Mouse (Mus musculus) CD4-positive, CD25-positive, alpha-beta regulatory T cell, adult 4 months (primary cell): Measurements from ENCODE around the gene Mapk3. TPM values are rescaled to one million over a fixed set of nuclear protein-coding genes. Genes with fewer than 3 reads are reported as not detected.
A peak's percentile ranks its signal among the peaks of the same experiment; 100 is the strongest.

ENCODE experiments used
- ATAC-seq: one replicate; pipeline ENCODE4 v1.8.0; 2017
- polyA plus RNA-seq, 2 experiments: library from polyadenylated mRNA; unstranded; fragments of 100-300 nt; shearing (Covaris generic); gene quantifications; one replicate each; pipeline ENCODE4 v1.2.1; 2017

Gene Mapk3
- polyA plus RNA-seq, 2 experiments from 2014 or later: 16.9 to 17.8 TPM

DNA sequence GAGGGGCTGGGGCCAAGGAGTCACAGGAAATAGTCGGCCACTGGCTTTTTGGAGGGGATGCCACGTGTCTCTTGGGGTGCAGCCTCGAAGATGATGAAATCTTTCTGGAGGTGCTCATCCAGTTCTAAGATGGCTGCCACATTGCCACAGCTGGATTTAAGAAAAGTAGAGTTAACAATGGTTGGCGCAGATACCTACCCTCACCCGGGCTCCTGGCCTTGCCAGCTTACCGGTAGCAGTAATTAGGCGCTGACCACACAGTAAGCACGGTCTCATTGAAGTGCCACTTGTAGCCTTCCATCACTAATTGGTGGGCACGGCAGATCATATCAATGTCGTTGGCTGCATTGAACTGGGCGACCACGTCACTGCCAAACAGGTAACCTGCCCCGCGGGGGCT is 26.7 kb downstream of the Mapk3 start:
- no peak for ATAC-seq

DNA sequence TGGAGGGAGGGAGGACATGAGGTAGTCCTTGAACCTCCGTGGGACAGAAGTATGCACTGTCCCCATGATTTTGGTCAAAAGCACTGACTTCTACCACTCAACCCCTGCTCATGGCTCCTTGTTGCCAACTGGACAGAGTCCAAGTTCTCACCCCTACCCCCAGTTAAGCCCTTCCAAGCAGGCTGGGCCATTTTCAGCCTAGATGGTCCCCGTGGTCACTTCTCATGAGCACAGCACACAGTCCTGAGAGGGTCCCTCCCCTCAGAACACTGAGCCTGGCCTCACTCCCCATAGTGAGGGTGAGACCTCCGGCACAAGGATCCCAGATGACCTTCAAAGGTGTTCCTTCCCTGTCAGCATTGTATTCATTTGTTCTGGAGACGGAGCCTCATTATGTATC is 29.7 kb downstream of the Mapk3 start:
- no peak for ATAC-seq

DNA sequence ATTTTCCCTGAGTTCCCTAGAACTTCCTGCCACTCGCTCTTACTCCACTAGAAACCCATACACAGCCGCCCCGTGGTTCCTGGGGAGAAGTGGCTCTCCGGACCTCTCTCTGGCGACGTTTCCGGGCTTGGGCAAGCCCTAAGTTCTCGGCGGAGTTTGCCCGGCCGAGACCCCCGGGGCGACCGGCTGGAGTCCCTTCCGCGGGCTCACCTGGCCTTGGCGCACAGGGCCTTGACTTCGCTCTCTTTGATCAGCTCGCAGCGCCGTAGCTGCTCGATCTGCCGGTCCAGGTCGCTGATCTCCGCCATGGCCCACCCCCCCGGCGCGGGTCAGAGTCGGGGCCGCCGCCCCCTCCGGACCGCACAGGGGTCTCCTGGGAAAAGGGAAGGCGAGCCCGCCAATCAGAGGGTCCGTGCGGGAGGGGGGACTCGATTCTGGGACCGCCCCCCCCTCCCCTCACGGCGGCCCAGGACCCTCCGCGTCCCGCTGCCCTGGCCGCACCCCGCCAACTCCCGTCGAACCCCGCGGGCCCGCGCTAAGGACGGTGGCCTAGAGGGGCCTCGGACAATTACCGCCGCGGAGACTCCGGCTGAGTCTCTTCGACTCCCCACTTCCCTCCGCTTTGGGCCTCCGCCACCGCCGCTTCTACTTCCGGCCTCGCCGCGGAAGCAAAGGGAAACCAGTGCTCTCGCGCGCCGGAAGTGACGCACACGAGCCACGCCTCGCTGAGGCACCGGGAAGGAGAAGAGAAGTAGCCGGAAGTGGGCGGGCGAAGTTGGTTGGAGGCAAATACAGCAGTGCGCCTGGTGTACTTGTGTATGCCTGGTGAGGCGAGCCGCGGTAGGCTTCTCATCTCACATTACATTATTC is 32.7 kb downstream of the Mapk3 start, which contains the start of gene Ppp4c:
Gene Ppp4c (minus strand): TSS at position 646 of the 870 bp plus-strand sequence.
- ATAC-seq: peak; percentile 91

DNA sequence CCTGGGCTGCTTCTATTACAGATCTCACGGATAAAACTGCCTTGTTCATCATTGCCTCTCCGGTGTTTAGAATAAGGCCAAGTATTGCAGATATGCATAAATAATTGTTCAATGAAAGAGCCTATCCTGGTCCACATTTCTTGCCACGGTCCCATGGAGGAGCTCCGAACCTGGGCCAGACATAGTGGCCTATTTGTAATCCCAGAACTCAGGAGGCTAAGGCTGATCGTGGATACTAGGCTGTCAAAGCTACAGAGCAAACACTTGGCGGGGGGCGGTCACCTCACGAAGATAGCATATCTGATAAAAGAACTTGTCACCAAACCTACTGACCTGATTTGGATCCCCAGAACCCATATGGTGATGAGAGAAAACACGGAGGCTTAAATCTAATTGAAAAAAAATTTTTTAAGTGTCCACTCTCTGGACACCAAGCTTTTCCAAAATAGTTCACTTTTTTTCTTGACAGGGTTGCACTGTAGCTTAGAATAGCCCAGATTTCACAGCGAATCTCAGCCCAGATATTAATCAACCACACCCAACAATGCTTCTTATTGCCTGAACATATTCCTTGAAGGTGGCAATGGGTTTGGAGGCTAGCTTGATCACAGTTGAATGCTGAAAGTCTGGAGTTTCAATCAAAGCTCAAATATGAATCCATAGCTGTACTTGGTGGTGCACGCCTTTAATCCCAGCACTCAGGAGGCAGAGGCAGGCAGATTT is 33.5 kb downstream of the Mapk3 start:
- ATAC-seq: no peak

DNA sequence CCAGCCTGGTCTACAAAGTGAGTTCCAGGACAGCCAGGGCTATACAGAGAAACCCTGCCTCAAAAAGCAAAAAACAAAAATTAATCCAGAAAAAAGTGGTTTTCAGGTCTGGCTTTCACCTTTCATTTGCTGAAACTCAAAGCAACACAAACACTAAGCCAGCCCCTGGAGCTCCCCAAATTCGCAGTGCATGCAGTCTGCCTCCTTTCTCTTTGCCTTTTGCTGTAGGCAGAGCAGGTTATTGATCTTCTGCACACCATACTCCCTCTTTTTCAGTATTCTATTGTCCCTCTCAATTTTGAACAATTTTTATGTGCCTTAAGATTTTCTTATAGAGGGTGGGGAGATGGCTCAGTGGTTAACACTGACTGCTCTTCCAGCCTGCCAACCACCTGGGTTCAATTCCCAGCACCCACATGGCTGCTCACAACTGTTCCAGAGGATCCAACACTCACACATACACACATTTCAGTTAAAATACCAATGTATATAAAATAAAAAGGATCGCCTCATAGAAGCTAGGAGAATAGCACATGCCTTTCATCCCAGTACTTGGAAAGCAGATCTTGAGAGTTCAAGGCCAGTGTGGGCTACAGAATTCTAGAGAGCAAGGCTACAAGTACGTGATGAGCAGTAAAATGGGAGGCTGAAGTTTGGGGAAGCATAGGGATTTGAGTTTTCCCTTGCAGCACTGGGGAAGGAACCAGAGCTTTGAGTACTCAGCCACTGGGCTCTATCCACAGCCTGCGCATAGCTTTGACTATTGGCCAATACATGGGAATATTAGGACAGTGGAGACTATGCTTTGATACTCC is 34.3 kb downstream of the Mapk3 start:
- ATAC-seq: no peak

DNA sequence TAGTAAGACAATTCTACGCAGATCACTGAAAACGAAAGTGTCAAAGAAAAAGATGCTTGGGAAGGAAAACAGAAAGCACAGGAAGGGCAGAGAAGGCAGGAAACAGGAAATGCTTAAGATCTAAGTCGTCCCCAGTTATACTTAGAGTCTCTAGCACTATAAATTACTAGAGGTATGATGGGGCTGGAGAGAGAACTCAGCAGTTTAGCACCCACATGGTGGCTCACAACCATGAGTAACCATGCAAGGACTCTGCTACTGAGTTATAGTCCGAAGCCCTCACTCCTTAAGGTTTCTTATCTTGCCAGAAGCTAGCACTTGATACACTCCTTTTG is 34.8 kb downstream of the Mapk3 start:
- ATAC-seq: peak; percentile 33

DNA sequence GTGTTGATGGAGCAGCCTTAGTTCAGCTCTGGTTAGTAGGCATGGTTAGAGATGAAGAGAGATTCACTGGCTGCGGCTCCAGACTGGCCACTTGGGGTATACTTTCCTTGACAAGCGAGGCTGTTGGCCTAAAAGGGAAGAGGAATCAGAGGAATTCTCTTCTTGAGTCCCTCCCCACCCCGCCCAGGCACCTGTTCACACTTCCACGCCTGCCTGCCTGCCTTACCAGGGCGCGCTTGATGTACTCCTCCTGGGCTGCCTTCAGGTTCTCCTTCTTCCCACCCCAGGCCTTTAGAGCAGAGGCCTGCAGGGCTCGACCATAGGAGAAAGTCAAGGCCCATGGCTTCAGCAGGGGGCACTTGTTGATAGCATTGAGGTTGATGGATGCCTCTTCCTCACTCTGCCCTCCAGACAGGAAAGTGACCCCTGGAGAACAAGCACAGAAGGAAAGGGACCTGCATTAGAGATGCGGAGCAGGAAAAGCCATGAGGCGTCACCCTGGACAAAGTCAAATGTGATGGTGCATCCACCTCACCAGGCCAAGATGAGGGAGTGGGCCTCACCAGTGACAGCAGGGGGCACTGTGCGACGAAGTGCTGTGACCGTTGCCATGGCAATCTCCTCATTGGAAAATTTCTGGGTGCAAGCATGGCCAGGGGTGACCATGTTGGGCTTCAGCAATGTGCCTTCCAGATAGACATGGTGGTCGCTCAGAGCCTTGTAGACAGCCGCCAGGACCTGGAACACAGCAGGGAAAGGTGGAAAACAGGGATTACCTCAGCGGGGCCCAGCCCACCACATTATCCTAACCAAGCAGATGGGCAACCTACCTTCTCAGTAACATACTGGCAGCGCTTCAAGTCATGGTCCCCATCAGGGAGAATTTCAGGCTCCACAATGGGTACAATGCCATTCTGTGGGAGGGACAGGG is 36.3 kb downstream of the Mapk3 start:
- ATAC-seq: no peak

DNA sequence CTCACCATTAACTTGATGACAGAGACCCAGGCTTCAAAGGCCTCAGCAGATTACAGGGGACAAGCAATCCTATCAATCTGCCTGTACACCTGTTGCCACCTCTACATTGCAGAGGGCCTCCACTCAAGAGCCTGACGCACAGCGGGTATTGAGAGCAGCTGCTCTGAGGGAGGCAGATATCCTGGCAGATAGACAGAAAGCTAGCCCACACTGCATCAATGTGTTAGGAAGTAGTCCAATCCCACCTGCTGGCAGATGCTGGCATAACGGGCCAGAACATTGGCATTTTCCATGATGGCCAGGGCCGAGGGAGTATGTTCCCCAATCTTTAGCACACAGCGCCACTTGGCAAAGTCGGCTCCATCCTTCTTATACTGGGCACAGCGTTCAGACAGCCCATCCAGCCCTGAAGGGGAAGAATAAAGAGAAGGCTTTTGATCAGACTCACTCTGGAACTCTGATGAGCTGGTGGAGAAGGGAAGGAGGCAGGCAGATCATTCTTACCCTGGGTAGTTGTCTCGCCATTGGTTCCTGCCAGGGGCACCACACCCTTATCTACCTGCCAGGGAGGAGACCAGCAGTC is 37.0 kb downstream of the Mapk3 start:
- no peak for ATAC-seq

DNA sequence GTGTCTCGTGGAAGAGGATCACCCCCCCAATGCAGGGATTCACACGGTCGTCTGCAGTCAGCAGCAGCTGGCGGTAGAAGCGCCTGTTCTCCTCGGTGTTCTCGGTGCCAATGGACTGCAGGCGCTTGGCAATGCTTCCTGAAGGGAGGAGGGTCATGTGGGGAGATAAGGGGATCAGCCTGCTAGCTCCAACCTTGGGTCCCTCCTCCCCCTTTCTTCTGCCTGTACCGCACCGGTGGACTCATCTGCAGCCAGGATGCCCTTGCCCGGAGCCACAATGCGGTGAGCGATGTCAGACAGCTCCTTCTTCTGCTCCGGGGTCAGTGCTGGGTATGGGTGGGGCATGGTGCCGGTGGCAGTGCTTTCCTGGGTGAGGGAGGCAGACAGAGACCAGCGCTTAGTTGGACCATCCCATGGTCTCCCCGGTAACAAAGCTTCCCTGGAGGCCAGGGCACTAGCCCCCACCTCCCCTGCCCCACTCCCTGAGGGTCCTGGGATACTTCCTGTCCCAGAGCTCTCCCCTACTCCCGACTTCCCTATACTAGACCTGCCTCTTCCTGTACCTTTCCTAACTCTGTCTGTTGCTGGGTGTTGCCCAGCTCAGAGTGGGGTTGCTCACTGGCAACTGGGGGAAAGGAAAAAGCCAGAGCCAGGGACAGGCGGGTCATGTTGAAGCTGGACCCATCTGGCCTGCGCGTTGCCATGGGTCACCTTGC is 38.2 kb downstream of the Mapk3 start, which contains the start of gene Fam57b:
Gene Fam57b (plus strand): TSS at position 258 of the 716 bp plus-strand sequence.
- no peak for ATAC-seq

DNA sequence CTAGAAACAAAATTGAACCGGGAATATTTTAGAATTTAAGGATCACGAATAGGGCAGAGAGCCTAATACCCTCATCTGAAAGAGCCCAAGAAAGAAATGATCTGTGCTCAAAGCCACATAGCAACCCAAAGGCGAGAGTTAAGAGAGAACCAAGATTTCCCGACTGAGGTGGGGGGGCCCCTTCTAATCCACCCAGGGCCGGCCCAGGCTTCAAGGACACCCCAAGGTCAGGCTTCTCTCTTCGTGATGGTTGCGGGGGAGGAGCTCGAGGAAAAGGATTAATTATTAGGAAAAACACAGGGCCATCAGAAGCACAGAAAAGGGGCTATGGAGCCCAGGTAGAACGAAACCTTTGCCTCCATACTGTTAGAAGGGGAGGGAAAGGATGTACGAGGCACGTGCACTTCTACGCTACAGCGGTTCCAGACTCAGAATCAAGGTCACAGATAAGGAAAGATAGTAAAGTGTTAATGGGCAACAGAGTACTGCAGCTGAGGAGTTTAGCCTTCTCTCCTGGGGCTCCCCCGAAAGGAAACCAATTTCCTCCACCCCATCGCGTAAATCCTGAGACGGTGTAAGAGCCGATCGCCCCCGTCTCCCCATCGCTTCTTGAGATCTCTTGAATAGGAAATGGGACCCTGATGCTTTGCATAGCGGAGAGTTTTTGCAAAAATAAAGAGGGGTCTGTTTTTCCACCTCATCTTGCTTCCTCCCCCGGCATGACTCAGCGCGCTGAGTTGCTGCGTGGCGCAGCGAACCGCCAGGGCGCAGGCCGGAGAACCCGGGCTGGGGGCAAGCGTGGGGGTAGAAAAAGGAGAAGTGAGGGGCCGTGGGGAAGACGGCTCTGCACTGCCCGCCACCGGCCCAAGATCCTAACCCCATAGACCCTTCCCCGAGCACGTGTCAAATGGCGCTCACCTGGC is 39.0 kb downstream of the Mapk3 start:
- peak; percentile 19 for ATAC-seq

DNA sequence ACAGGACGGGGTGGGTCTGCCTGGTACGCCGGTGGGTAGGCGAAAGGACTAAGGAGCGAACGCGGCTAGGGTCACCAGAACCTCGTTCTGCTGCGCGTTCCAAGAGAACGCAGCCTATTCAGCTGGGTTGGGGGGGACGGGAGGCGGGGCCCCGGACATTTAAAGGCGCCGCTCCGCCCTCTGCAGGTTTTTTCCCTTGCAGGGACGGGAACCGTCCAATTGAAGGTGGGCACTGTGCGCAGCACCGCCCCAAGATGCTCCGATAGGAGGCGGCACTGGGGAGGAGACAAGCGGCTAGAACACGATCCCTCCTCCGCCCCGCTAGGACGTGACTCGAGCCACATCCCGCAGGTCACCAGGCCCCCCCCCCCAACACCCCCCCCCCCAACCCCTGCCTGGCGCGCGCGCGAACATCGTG is 39.7 kb downstream of the Mapk3 start:
- peak; percentile 88 for ATAC-seq

DNA sequence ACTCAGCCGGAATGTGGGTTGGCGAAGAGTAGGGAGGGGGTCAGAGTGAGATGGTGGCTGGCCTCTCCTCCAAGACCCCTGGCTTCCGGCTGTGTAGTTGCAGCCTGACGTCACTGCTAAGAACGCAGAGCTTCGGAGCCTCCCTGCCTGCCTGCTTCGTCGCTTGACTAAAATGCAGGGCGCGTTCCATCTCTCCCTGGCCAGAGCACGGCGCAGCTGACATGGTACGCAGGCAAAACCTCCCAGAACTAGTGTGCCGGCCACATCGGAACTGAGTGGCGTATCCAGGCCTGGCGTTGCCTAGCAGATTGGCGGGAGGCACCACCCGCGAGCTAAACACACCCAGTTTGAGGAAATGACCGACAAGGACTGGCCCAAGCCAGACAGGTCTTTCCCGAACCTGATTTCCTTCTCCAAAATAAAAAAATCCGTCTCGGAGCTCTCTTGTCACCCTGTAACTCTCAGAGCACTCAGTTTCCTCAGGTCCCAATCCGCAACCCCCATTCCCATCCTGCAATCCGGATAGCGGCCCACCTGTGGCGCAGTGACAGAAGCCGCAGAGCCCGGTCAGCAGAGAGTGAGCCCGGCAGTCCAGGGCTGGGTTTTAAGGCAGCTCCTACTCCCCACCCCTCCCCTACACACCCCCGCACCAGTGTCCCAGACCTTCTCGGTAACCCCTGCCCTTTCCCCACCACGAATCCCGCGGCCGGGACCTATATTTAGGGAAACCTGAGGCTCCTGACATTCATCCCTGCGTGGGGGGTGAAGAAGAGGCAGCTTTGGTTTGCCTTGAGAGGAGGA is 40.3 kb downstream of the Mapk3 start:
- ATAC-seq: peak; percentile 74

DNA sequence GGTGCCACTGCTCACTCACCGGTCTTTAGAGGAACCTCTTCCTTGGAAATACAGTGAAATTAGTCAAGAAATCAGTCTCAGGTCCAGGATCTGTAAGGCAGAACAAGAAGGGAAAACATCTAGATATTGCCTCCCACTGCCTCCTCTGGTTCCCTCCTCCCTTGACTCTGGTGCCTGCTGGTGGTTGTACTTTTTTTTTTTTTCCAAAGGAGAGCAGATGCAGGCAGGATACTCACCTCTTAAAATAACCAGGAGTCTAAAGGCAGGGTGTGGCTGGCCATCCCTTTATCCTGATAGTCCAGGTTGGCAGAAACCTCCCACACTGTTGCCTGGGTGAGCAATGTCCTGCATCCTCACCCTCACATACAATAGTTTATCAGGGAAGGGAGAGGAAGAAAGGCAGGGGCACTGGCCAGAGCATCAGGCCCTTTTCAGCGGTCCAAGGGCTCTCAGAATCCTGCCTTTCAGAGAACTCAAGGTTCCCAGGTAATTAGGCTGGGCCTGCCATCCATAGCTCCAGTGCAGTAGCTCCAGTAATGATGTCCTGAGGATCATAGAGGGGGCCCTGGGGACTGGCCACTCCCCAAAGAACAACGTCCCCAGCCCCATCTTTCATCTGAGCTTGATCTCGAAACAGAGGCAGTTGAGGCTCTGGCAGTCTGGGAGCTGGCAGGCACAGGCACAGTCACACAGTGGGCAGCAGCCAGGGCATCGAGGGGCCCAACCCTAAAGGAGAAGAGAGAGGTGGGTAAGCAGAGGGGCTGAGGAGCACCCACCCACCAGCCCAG is 41.1 kb downstream of the Mapk3 start:
- ATAC-seq: no peak

DNA sequence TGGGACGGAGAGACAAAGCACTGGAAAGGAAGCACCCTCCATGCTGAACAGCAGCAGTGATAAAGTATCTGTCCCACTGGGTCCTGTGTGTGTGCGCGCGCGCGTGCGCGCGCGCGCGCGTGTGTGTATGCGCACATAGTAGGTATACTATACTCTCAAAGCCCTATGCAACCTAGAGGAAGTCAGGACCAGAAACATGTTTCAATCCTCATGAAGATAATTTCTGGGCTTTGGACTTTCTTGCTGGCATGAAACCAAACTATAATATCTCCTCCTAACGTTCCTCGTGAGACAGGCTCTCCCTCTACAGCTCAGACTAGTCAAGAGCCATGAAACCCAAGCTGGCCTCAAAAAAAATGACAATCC is 41.6 kb downstream of the Mapk3 start:
- ATAC-seq: no peak

DNA sequence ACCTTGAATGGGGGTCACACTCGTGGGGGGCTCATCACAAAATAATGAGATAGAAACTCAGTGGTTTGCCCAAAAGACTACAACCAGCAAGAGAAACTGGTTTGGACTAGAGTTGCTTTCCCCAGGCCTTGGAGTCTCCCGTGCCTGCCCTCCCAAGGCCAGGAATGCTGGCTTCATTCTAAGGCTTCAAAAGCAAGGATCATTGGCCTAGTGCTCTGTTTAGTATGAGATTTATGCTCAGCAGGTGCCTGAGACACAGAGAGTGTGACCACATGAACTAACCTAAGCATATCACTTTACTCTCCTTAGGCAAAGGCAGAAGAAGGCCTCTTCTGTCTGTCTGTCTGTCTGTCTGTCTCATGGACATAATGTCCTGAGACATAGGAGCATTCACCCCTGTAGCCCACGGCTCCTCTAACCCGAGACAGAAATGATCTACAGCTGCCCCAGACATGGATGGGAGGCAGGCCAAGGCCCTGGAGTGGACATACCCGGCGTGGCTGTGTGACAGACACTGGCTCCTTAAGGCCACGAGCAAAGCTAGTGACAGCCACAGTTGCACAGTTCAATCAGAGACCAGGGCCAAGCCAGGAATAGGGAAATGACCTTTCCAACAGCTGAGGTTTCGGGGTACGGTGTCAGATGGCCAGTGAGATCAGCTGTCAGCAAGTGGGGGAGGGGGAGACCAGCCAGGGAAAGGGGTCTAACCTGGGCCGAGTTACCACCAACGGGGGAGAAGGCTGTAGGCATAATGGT is 42.9 kb downstream of the Mapk3 start:
- no peak for ATAC-seq

DNA sequence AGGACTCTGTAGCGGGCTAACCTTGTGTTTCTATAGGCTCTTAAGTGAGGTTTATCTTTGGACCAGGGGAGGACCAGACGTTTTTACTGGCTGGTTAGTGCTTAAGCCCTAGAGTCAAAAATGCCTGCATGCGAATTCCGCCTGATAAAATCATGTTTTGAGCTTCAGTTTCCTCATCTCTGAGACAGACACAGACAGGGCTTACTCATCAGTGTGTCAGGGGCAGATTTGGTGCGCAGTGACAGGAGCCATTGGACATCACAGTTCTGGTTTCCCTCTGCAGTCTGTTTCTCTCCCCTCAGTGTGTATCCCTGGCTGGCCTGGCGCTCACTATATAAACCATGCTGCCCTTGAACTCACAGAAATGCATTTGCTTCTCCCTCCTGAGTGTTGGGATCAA is 43.8 kb downstream of the Mapk3 start:
- no peak for ATAC-seq

DNA sequence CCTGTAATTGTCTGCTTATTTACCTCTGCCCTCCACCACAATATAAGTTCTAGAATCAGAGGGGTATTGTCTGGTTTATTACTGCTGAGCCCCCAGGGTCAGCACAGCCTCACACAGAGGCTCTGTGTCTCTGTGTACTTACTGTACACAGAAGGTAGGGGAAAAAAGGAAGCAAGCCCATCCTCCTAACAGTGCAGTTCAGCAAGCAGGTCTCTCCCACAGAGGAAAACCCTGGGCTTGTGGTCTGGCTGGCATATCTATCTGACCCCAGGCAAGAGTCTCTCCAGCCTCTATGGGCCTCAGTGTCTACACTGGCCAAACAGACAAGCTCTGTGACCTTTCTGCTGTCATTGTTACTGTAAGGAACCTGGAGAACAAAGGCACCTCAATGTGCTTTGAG is 44.4 kb downstream of the Mapk3 start:
- ATAC-seq: no peak
